Mouse (Mus musculus): ENCODE results near the gene Arl6ip4. TPM values are rescaled to one million over a fixed set of nuclear protein-coding genes. Genes with fewer than 3 reads are reported as not detected.

Gene Arl6ip4
- polyA plus RNA-seq, 1 experiment from 2014 or later: 100 TPM

GRCm38 (mm10) chr5:124082941-124083688, 32.8 kb upstream of the Arl6ip4 start:
- ATAC-seq: no peak
- WGBS (ENCODE audit: insufficient replicate concordance): 77% methylated on average over 17 of the region's 17 CpGs
- no peaks in the 10 kb centered on the region for H3K9me3 ChIP-seq (replicated peaks)

GRCm38 (mm10) chr5:124083850-124084587, 31.9 kb upstream of the Arl6ip4 start:
- Histone ChIP-seq H3K9ac (no peak overlapping the region), H3K4me2 (no peak overlapping the region), H3K27ac (no peak overlapping the region), H3K36me3 (no peaks in the 10 kb centered on the region), H3K9me3 (replicated peaks) (no peaks in the 10 kb centered on the region), H3K27me3 (replicated peaks) (0 out of 2 replicates have a peak, but pooled peaks cover 3% of the 10 kb centered on the region), H3K4me1 (peaks cover 32% of the 10 kb centered on the region), H3K4me3 (no peak overlapping the region)
- no peak for ATAC-seq
- whole genome bisulfite sequencing (ENCODE audit: insufficient replicate concordance): 76% methylated on average over 14 of the region's 14 CpGs

More at GRCm38 (mm10) chr5:124082941-124083688, 32.8 kb upstream of the Arl6ip4 start:
- H3K4me2 ChIP-seq: no peak overlapping the region
- H3K4me1 ChIP-seq: peaks cover 38% of the 10 kb centered on the region
- H3K9ac ChIP-seq: no peak overlapping the region
- H3K27me3 ChIP-seq (replicated peaks): 0 out of 2 replicates have a peak, but pooled peaks cover 3% of the 10 kb centered on the region
- H3K36me3 ChIP-seq: no peaks in the 10 kb centered on the region
- H3K27ac ChIP-seq: no peak overlapping the region
- no peak overlapping the region for H3K4me3 ChIP-seq

- 32% methylated on average over 11 of the region's 11 CpGs for WGBS (ENCODE audit: insufficient replicate concordance)
Observed at GRCm38 (mm10) chr5:124084588-124085173, 31.2 kb upstream of the Arl6ip4 start.

GRCm38 (mm10) chr5:124085513-124085912, 30.4 kb upstream of the Arl6ip4 start:
- no peaks in the 10 kb centered on the region for H3K9me3 ChIP-seq (replicated peaks)
- no peak overlapping the region for H3K9ac ChIP-seq
- H3K27ac ChIP-seq: no peak overlapping the region
- WGBS (ENCODE audit: insufficient replicate concordance): 55% methylated on average over 3 of the region's 3 CpGs
- peaks cover 18% of the 10 kb centered on the region for H3K4me1 ChIP-seq
- no peak overlapping the region for H3K4me3 ChIP-seq
- peaks cover 9% of the 10 kb centered on the region for H3K36me3 ChIP-seq
- H3K27me3 ChIP-seq (replicated peaks): 0 out of 2 replicates have a peak, but pooled peaks cover 3% of the 10 kb centered on the region
- no peak overlapping the region for H3K4me2 ChIP-seq
- ATAC-seq: no peak

More at GRCm38 (mm10) chr5:124084588-124085173, 31.2 kb upstream of the Arl6ip4 start:
- no peak overlapping the region for H3K27ac ChIP-seq
- H3K9ac ChIP-seq: no peak overlapping the region
- 0 out of 2 replicates have a peak, but pooled peaks cover 3% of the 10 kb centered on the region for H3K27me3 ChIP-seq (replicated peaks)
- H3K4me1 ChIP-seq: peaks cover 25% of the 10 kb centered on the region
- H3K4me2 ChIP-seq: no peak overlapping the region
- peaks cover 6% of the 10 kb centered on the region for H3K36me3 ChIP-seq
- no peak overlapping the region for H3K4me3 ChIP-seq
- ATAC-seq: peak; percentile 64
- no peaks in the 10 kb centered on the region for H3K9me3 ChIP-seq (replicated peaks)

GRCm38 (mm10) chr5:124086876-124087275, 29.0 kb upstream of the Arl6ip4 start:
- Histone ChIP-seq H3K36me3 (peaks cover 9% of the 10 kb centered on the region), H3K4me3 (no peak overlapping the region), H3K4me2 (no peak overlapping the region), H3K4me1 (peaks cover 21% of the 10 kb centered on the region), H3K27me3 (replicated peaks) (0 out of 2 replicates have a peak, but pooled peaks cover 3% of the 10 kb centered on the region), H3K27ac (no peak overlapping the region), H3K9me3 (replicated peaks) (no peaks in the 10 kb centered on the region), H3K9ac (no peak overlapping the region)
- WGBS (ENCODE audit: insufficient replicate concordance): 70% methylated on average over 4 of the region's 4 CpGs
- no peak for ATAC-seq

- no peak overlapping the region for H3K4me2 ChIP-seq
- peaks cover 9% of the 10 kb centered on the region for H3K36me3 ChIP-seq
- 81% methylated on average over 23 of the region's 23 CpGs for WGBS (ENCODE audit: insufficient replicate concordance)
- H3K4me3 ChIP-seq: no peak overlapping the region
- peaks cover 45% of the 10 kb centered on the region for H3K4me1 ChIP-seq
- no peak overlapping the region for H3K27ac ChIP-seq
- H3K9me3 ChIP-seq (replicated peaks): no peaks in the 10 kb centered on the region
- H3K9ac ChIP-seq: no peak overlapping the region
- peaks cover 11% of the 10 kb centered on the region; the same call in 1 of the 2 replicates for H3K27me3 ChIP-seq (replicated peaks)
- no peak for ATAC-seq
Observed at GRCm38 (mm10) chr5:124089868-124090267, 26.0 kb upstream of the Arl6ip4 start.

GRCm38 (mm10) chr5:124091951-124092406, 23.9 kb upstream of the Arl6ip4 start:
- H3K4me1 ChIP-seq: peaks cover 60% of the 10 kb centered on the region
- ATAC-seq: peak; percentile 79
- peak overlapping the region; percentile 92 for H3K27ac ChIP-seq
- WGBS (ENCODE audit: insufficient replicate concordance): 13% methylated on average over 9 of the region's 9 CpGs
- peak overlapping the region; percentile 61 for H3K9ac ChIP-seq
- H3K36me3 ChIP-seq: peaks cover 9% of the 10 kb centered on the region
- H3K27me3 ChIP-seq (replicated peaks): peaks cover 11% of the 10 kb centered on the region; the same call in 1 of the 2 replicates
- H3K4me2 ChIP-seq: peak overlapping the region; percentile 89
- no peaks in the 10 kb centered on the region for H3K9me3 ChIP-seq (replicated peaks)
- H3K4me3 ChIP-seq: peak overlapping the region; percentile 36

- WGBS (ENCODE audit: insufficient replicate concordance): 82% methylated on average over 11 of the region's 11 CpGs
- H3K4me1 ChIP-seq: peaks cover 60% of the 10 kb centered on the region
- no peaks in the 10 kb centered on the region for H3K9me3 ChIP-seq (replicated peaks)
- H3K36me3 ChIP-seq: peaks cover 9% of the 10 kb centered on the region
- H3K9ac ChIP-seq: peak overlapping the region; percentile 19
- no peak overlapping the region for H3K4me3 ChIP-seq
- H3K27me3 ChIP-seq (replicated peaks): peaks cover 8% of the 10 kb centered on the region; the same call in 1 of the 2 replicates
- peak overlapping the region; percentile 92 for H3K27ac ChIP-seq
- H3K4me2 ChIP-seq: peak overlapping the region; percentile 89
- ATAC-seq: no peak
Observed at GRCm38 (mm10) chr5:124093120-124093794, 22.6 kb upstream of the Arl6ip4 start.

GRCm38 (mm10) chr5:124093852-124094604, 21.9 kb upstream of the Arl6ip4 start:
- Histone ChIP-seq H3K4me2 (peak overlapping the region; percentile 89), H3K27ac (peak overlapping the region; percentile 92; the same call in 1 of the 2 replicates), H3K4me3 (peak overlapping the region; percentile 64), H3K9me3 (replicated peaks) (no peaks in the 10 kb centered on the region), H3K9ac (peak overlapping the region; percentile 80), H3K4me1 (peaks cover 60% of the 10 kb centered on the region), H3K27me3 (replicated peaks) (peaks cover 8% of the 10 kb centered on the region; the same call in 1 of the 2 replicates), H3K36me3 (peaks cover 9% of the 10 kb centered on the region)
- WGBS (ENCODE audit: insufficient replicate concordance): 81% methylated on average over 12 of the region's 12 CpGs
- no peak for ATAC-seq

GRCm38 (mm10) chr5:124095077-124095581, 20.8 kb upstream of the Arl6ip4 start:
- peak overlapping the region; percentile 64 for H3K4me3 ChIP-seq
- peak overlapping the region; percentile 89 for H3K4me2 ChIP-seq
- no peaks in the 10 kb centered on the region for H3K36me3 ChIP-seq
- peak; percentile 81 for ATAC-seq
- H3K9me3 ChIP-seq (replicated peaks): no peaks in the 10 kb centered on the region
- peaks cover 60% of the 10 kb centered on the region for H3K4me1 ChIP-seq
- peaks cover 8% of the 10 kb centered on the region; the same call in 1 of the 2 replicates for H3K27me3 ChIP-seq (replicated peaks)
- peak overlapping the region; percentile 80 for H3K9ac ChIP-seq
- 7% methylated on average over 19 of the region's 19 CpGs for WGBS (ENCODE audit: insufficient replicate concordance)
- peak overlapping the region; percentile 86 for H3K27ac ChIP-seq
